Mouse (Mus musculus) CH12.LX (cell line): Measurements from ENCODE around the gene Irf4. TPM values are rescaled to one million over a fixed set of nuclear protein-coding genes. Genes with fewer than 3 reads are reported as not detected.

ENCODE experiments used
- DNase-seq: peaks from one replicate; pipeline ENCODE4 v3.0.0-alpha.2; 2013; ENCODE audit errors: extremely low read depth
- H3K27ac ChIP-seq: 2 replicates; pipeline ENCODE4 v1.5.1; 2012; ENCODE audit warnings: low read depth, mild to moderate bottlenecking, control low read depth, moderate library complexity; ENCODE audit not compliant: insufficient read depth
- H3K27me3 ChIP-seq: replicated peaks from 2 replicates; pipeline ENCODE3; 2012; ENCODE audit warnings: inconsistent platforms
- H3K36me3 ChIP-seq, 2 experiments: replicated peaks in 1 of 2; 2 replicates each; pipeline versions ENCODE3 to v1.6.1; 2012; ENCODE audit warnings: inconsistent platforms in 1 of 2, low read length in 1 of 2, mild to moderate bottlenecking in 1 of 2, mixed read lengths in 1 of 2, moderate library complexity in 1 of 2; ENCODE audit not compliant: control insufficient read depth in 1 of 2, insufficient read depth in 1 of 2
- H3K4me1 ChIP-seq, 2 experiments: 2 replicates each; pipeline ENCODE4 v1.6.1; 2012; ENCODE audit warnings: inconsistent platforms in 1 of 2, moderate library complexity in 1 of 2; ENCODE audit not compliant: insufficient read depth in 2 of 2, control insufficient read depth in 1 of 2
- H3K4me2 ChIP-seq: 2 replicates; pipeline ENCODE4 v1.6.1; 2012; ENCODE audit warnings: low read depth, mild to moderate bottlenecking, control low read depth; ENCODE audit not compliant: poor library complexity, insufficient read depth, severe bottlenecking
- H3K4me3 ChIP-seq, 3 experiments: fragments of 150-350 bp in 1 of 3; sonication (generic) in 1 of 3; replicated peaks in 1 of 3; 2 replicates each; pipeline versions ENCODE3 to v1.5.1; 2011 to 2012; ENCODE audit warnings: low read depth in 2 of 3, low read length in 2 of 3, mild to moderate bottlenecking in 2 of 3, moderate library complexity in 2 of 3, control low read depth in 1 of 3, improper control_type of control experiment in 1 of 3, inconsistent platforms in 1 of 3, mixed read lengths in 1 of 3; ENCODE audit not compliant: poor library complexity in 1 of 3
- H3K79me2 ChIP-seq: replicated peaks from 2 replicates; pipeline ENCODE4 v1.6.1; 2012; ENCODE audit warnings: mild to moderate bottlenecking, moderate library complexity; ENCODE audit not compliant: control insufficient read depth, poor library complexity, insufficient read depth, severe bottlenecking; ENCODE audit errors: extremely low read depth
- H3K9ac ChIP-seq: 2 replicates; pipeline ENCODE4 v1.6.1; 2012; ENCODE audit warnings: low read depth, mild to moderate bottlenecking, control low read depth, moderate library complexity; ENCODE audit not compliant: insufficient read depth
- H3K9me3 ChIP-seq: replicated peaks from 2 replicates; pipeline ENCODE3; 2012; ENCODE audit warnings: low read length, inconsistent platforms, mixed read lengths
- CHD1 ChIP-seq: IDR thresholded peaks from 2 replicates; pipeline ENCODE4 v1.6.1; 2012; ENCODE audit warnings: low read depth, low read length, improper control_type of control experiment, inconsistent platforms
- CHD2 ChIP-seq: IDR thresholded peaks from 2 replicates; pipeline ENCODE4 v1.6.1; 2011; ENCODE audit warnings: low read length, improper control_type of control experiment
- E2F4 ChIP-seq: IDR thresholded peaks from 2 replicates; pipeline ENCODE4 v1.6.1; 2011; ENCODE audit warnings: low read depth, low read length, improper control_type of control experiment; ENCODE audit not compliant: insufficient replicate concordance
- EP300 ChIP-seq: IDR thresholded peaks from 2 replicates; pipeline ENCODE4 v1.6.1; 2011; ENCODE audit warnings: low read length, improper control_type of control experiment
- GABPA ChIP-seq: IDR thresholded peaks from 2 replicates; pipeline ENCODE4 v1.6.1; 2012; ENCODE audit warnings: low read depth, low read length, improper control_type of control experiment, inconsistent platforms; ENCODE audit not compliant: insufficient replicate concordance
- HCFC1 ChIP-seq: IDR thresholded peaks from 2 replicates; pipeline ENCODE4 v1.6.1; 2012; ENCODE audit warnings: low read depth, mild to moderate bottlenecking, inconsistent platforms, low read length, improper control_type of control experiment
- IRF4 ChIP-seq: IDR thresholded peaks from 2 replicates; pipeline ENCODE4 v1.6.1; 2014; ENCODE audit warnings: low read depth, mild to moderate bottlenecking, inconsistent platforms, low read length, improper control_type of control experiment
- JUND ChIP-seq: conservative IDR thresholded peaks from 2 replicates; pipeline ENCODE4 v1.6.1; 2011; ENCODE audit warnings: low read depth, low read length, improper control_type of control experiment
- KAT2A ChIP-seq: IDR thresholded peaks from 2 replicates; pipeline ENCODE4 v1.6.1; 2012; ENCODE audit warnings: low read length, improper control_type of control experiment, inconsistent platforms; ENCODE audit not compliant: insufficient replicate concordance
- MAFK ChIP-seq: IDR thresholded peaks from 2 replicates; pipeline ENCODE4 v1.6.1; 2011; ENCODE audit warnings: low read length, improper control_type of control experiment; ENCODE audit not compliant: insufficient replicate concordance
- MAX ChIP-seq: IDR thresholded peaks from 2 replicates; pipeline ENCODE4 v1.6.1; 2011; ENCODE audit warnings: low read length, improper control_type of control experiment
- MEF2A ChIP-seq: IDR thresholded peaks from 2 replicates; pipeline ENCODE4 v1.6.1; 2014; ENCODE audit warnings: low read depth, mild to moderate bottlenecking, inconsistent platforms, low read length, improper control_type of control experiment, borderline replicate concordance
- MXI1 ChIP-seq: IDR thresholded peaks from 2 replicates; pipeline ENCODE4 v1.6.1; 2011; ENCODE audit warnings: mild to moderate bottlenecking, low read depth, low read length, improper control_type of control experiment
- MYC ChIP-seq: IDR thresholded peaks from 2 replicates; pipeline ENCODE4 v1.6.1; 2011; ENCODE audit warnings: low read depth, mild to moderate bottlenecking, improper control_type of control experiment, low read length
- NELFE ChIP-seq: IDR thresholded peaks from 2 replicates; pipeline ENCODE4 v1.6.1; 2011; ENCODE audit warnings: low read depth, low read length, improper control_type of control experiment
- POLR2A ChIP-seq: IDR thresholded peaks from 2 replicates; pipeline ENCODE4 v1.6.1; 2011; ENCODE audit warnings: low read depth, mild to moderate bottlenecking, improper control_type of control experiment, low read length
- RAD21 ChIP-seq: IDR thresholded peaks from 2 replicates; pipeline ENCODE4 v1.6.1; 2011; ENCODE audit warnings: low read depth, mild to moderate bottlenecking, low read length, improper control_type of control experiment, moderate library complexity
- RCOR1 ChIP-seq: conservative IDR thresholded peaks from 2 replicates; pipeline ENCODE4 v1.6.1; 2012; ENCODE audit warnings: low read depth, mild to moderate bottlenecking, inconsistent platforms, low read length, improper control_type of control experiment
- SIN3A ChIP-seq: IDR thresholded peaks from 2 replicates; pipeline ENCODE4 v1.6.1; 2012; ENCODE audit warnings: low read length, improper control_type of control experiment, inconsistent platforms
- TBP ChIP-seq: conservative IDR thresholded peaks from 2 replicates; pipeline ENCODE4 v1.6.1; 2011; ENCODE audit warnings: low read depth, low read length, improper control_type of control experiment
- TCF12 ChIP-seq: IDR thresholded peaks from 2 replicates; pipeline ENCODE4 v1.6.1; 2014; ENCODE audit warnings: low read depth, mild to moderate bottlenecking, inconsistent platforms, low read length, improper control_type of control experiment
- UBTF ChIP-seq: IDR thresholded peaks from 2 replicates; pipeline ENCODE4 v1.6.1; 2012; ENCODE audit warnings: low read depth, mild to moderate bottlenecking, inconsistent platforms, low read length, improper control_type of control experiment, moderate library complexity
- USF1 ChIP-seq: IDR thresholded peaks from 2 replicates; pipeline ENCODE4 v1.6.1; 2014; ENCODE audit warnings: low read depth, mild to moderate bottlenecking, inconsistent platforms, low read length, improper control_type of control experiment
- USF2 ChIP-seq: conservative IDR thresholded peaks from 2 replicates; pipeline ENCODE4 v1.6.1; 2011; ENCODE audit warnings: low read depth, low read length, improper control_type of control experiment
- ZC3H11A ChIP-seq: IDR thresholded peaks from 2 replicates; pipeline ENCODE4 v1.6.1; 2012; ENCODE audit warnings: low read depth, mild to moderate bottlenecking, inconsistent platforms, low read length, improper control_type of control experiment
- ZKSCAN1 ChIP-seq: IDR thresholded peaks from 2 replicates; pipeline ENCODE4 v1.6.1; 2012; ENCODE audit warnings: low read depth, inconsistent platforms, low read length, improper control_type of control experiment, borderline replicate concordance
- ZMIZ1 ChIP-seq: IDR thresholded peaks from 2 replicates; pipeline ENCODE4 v1.6.1; 2012; ENCODE audit warnings: low read depth, mild to moderate bottlenecking, inconsistent platforms, low read length, improper control_type of control experiment
- ZNF384 ChIP-seq: IDR thresholded peaks from 2 replicates; pipeline ENCODE4 v1.6.1; 2012; ENCODE audit warnings: low read depth, low read length, improper control_type of control experiment, inconsistent platforms
- dilution Hi-C: fragments of 300-500 bp; cut with MboI; formaldehyde crosslinking; loops from 2 replicates; pipeline ENCODE4 v1.14.3; 2020; ENCODE audit warnings: low sequenced_read_pairs; ENCODE audit not compliant: extremely low pct_unique_long_range_greater_than_20kb, extremely low pct_ligation_motif_present
- in situ Hi-C: fragments of 300-500 bp; cut with MboI; formaldehyde crosslinking; loops from 3 replicates; pipeline ENCODE4 v1.14.3; 2019; ENCODE audit warnings: low sequenced_read_pairs, low pct_ligation_motif_present, low pct_unique_long_range_greater_than_20kb, mixed read lengths
- polyA plus RNA-seq: library from polyadenylated mRNA; unstranded; fragments of >175 nt; gene quantifications from 2 replicates; pipeline ENCODE4 v1.2.1, GENCODE M21; 2012; ENCODE audit warnings: low read depth; ENCODE audit not compliant: insufficient read length
- total RNA-seq, 2 experiments: library from RNA; depleted of rRNA; stranded (reverse); fragments of 300-350 nt in 1 of 2; fragments of >200 nt in 1 of 2; gene quantifications; 2 replicates each; pipeline ENCODE4 v1.2.3; 2012 to 2014

Irf4 gene
- total and polyA plus RNA-seq, 3 experiments, result 81.7 to 142 (median 115) TPM

GRCm38 (mm10) chr13:30702695-30703094 lies 46.3 kb upstream of the Irf4 start:
- Histone ChIP-seq H3K27ac (no peak overlapping the region; the same call in 1 of the 2 replicates), H3K4me1 (peaks cover 17 to 25% of the 10 kb centered on the region in 2 experiments), H3K36me3 (peaks cover 34 to 66% of the 10 kb centered on the region in 2 experiments), H3K9ac (no peak overlapping the region), H3K79me2 (no peaks in the 10 kb centered on the region), H3K9me3 (no peaks in the 10 kb centered on the region), H3K27me3 (no peaks in the 10 kb centered on the region), H3K4me2 (no peak overlapping the region), H3K4me3 (no peak overlapping the region)
- TF ChIP-seq TBP (no peak), ZMIZ1 (no peak), MYC (no peak), MEF2A (no peak), CHD1 (no peak), JUND (no peak), MAX (no peak), NELFE (no peak), ZKSCAN1 (no peak), GABPA (no peak)
- no peak for DNase-seq
- dilution Hi-C loops, result no loop called here
- in situ Hi-C loops, result no loop called here

GRCm38 (mm10) chr13:30704246-30705095 lies 44.6 kb upstream of the Irf4 start:
- H3K27me3 ChIP-seq, result no peaks in the 10 kb centered on the region

GRCm38 (mm10) chr13:30711066-30711465 lies 38.0 kb upstream of the Irf4 start:
- H3K27me3 ChIP-seq, result no peaks in the 10 kb centered on the region
- in situ Hi-C loops, result loop anchor here (10.0 kb wide), 1 partner anchor 106 kb away; no protein-coding TSS in a partner anchor
- H3K9ac ChIP-seq, result no peak overlapping the region
- H3K4me2 ChIP-seq, result no peak overlapping the region
- H3K79me2 ChIP-seq, result no peaks in the 10 kb centered on the region
- H3K4me1 ChIP-seq, result peaks cover 26 to 61% of the 10 kb centered on the region in 2 experiments
- dilution Hi-C loops, result no loop called here
- DNase-seq, result no peak
- H3K4me3 ChIP-seq, result no peak overlapping the region
- H3K9me3 ChIP-seq, result no peaks in the 10 kb centered on the region
- peaks cover 37 to 51% of the 10 kb centered on the region in 2 experiments for H3K36me3 ChIP-seq
- H3K27ac ChIP-seq, result no peak overlapping the region
- TF ChIP-seq MEF2A, result no peak
- no peak for TF ChIP-seq CHD2
- no peak for TF ChIP-seq E2F4
- TF ChIP-seq HCFC1, result no peak
- TF ChIP-seq EP300, result no peak
- TF ChIP-seq KAT2A, result no peak
- no peak for TF ChIP-seq USF2
- no peak for TF ChIP-seq RCOR1
- no peak for TF ChIP-seq NELFE
- TF ChIP-seq IRF4, result no peak
- TF ChIP-seq CHD1, result no peak
- no peak for TF ChIP-seq MXI1
- TF ChIP-seq ZNF384, result no peak
- TF ChIP-seq RAD21, result no peak
- no peak for TF ChIP-seq MAFK
- no peak for TF ChIP-seq SIN3A

More at GRCm38 (mm10) chr13:30704246-30705095, 44.6 kb upstream of the Irf4 start:
- Histone ChIP-seq H3K4me1 (peaks cover 17 to 25% of the 10 kb centered on the region in 2 experiments), H3K9ac (no peak overlapping the region)
- TF ChIP-seq TCF12 (no peak), ZC3H11A (no peak), USF1 (no peak), USF2 (no peak), UBTF (no peak), POLR2A (no peak)
- TF ChIP-seq, all 38 proteins: peak for 0
- DNase-seq, result no peak
- Histone ChIP-seq H3K36me3 (peaks cover 43 to 71% of the 10 kb centered on the region in 2 experiments), H3K9me3 (no peaks in the 10 kb centered on the region), H3K4me3 (no peak overlapping the region), H3K27ac (no peak overlapping the region), H3K4me2 (no peak overlapping the region), H3K79me2 (no peaks in the 10 kb centered on the region)
- dilution Hi-C loops (no loop called here), in situ Hi-C loops (no loop called here)
